Mouse (Mus musculus) MEL (cell line): ENCODE results near the gene Xbp1. TPM values are rescaled to one million over a fixed set of nuclear protein-coding genes. Genes with fewer than 3 reads are reported as not detected.

Source experiments
- DNase-seq: peaks from one replicate; pipeline ENCODE4 v3.0.0; 2011; ENCODE audit warnings: low read depth, low spot score
- H3K27ac ChIP-seq: 2 replicates; pipeline ENCODE4 v1.5.1; 2012; ENCODE audit warnings: low read depth, mild to moderate bottlenecking, control low read depth, low read length, moderate library complexity; ENCODE audit not compliant: control insufficient read depth
- H3K27me3 ChIP-seq, 2 experiments: fragments of 150-350 bp in 1 of 2; sonication (generic) in 1 of 2; 2 replicates each; pipeline ENCODE4 v1.6.1; 2012; ENCODE audit warnings: low read length in 2 of 2, mild to moderate bottlenecking in 2 of 2, improper control_type of control experiment in 1 of 2, moderate library complexity in 1 of 2; ENCODE audit not compliant: insufficient read depth in 2 of 2, control insufficient read depth in 1 of 2
- H3K36me3 ChIP-seq, 2 experiments: 2 replicates each; pipeline ENCODE4 v1.6.1; 2012 to 2014; ENCODE audit warnings: low read length in 2 of 2, improper control_type of control experiment in 1 of 2, inconsistent platforms in 1 of 2, mild to moderate bottlenecking in 1 of 2; ENCODE audit not compliant: insufficient read depth in 2 of 2, control insufficient read depth in 1 of 2
- H3K4me1 ChIP-seq, 2 experiments: fragments of 150-350 bp in 1 of 2; sonication (generic) in 1 of 2; 2 replicates each; pipeline ENCODE4 v1.6.1; 2012; ENCODE audit warnings: low read length in 2 of 2, improper control_type of control experiment in 1 of 2, mild to moderate bottlenecking in 1 of 2; ENCODE audit not compliant: insufficient read depth in 2 of 2, control insufficient read depth in 1 of 2
- H3K4me3 ChIP-seq, 2 experiments: fragments of 150-350 bp in 1 of 2; sonication (generic) in 1 of 2; 2 replicates each; pipeline ENCODE4 v1.5.1; 2012; ENCODE audit warnings: low read depth in 2 of 2, low read length in 2 of 2, mild to moderate bottlenecking in 2 of 2, moderate library complexity in 2 of 2, control low read depth in 1 of 2, improper control_type of control experiment in 1 of 2; ENCODE audit not compliant: control insufficient read depth in 1 of 2, insufficient read depth in 1 of 2
- H3K79me2 ChIP-seq: 2 replicates; pipeline ENCODE4 v1.6.1; 2012; ENCODE audit warnings: mild to moderate bottlenecking, low read length, moderate library complexity; ENCODE audit not compliant: control insufficient read depth, poor library complexity, insufficient read depth
- H3K9ac ChIP-seq: 2 replicates; pipeline ENCODE4 v1.6.1; 2012; ENCODE audit warnings: low read depth, mild to moderate bottlenecking, control low read depth, low read length, moderate library complexity; ENCODE audit not compliant: control insufficient read depth, poor library complexity, severe bottlenecking
- H3K9me3 ChIP-seq: fragments of 150-350 bp; sonication (generic); replicated peaks from 2 replicates; pipeline ENCODE4 v1.6.1; 2012; ENCODE audit warnings: mild to moderate bottlenecking, low read length, improper control_type of control experiment, moderate library complexity; ENCODE audit not compliant: insufficient read depth
- CHD1 ChIP-seq: IDR thresholded peaks from 2 replicates; pipeline ENCODE4 v1.6.1; 2012; ENCODE audit warnings: low read depth, mild to moderate bottlenecking, inconsistent platforms, low read length, improper control_type of control experiment
- CHD2 ChIP-seq: IDR thresholded peaks from 2 replicates; pipeline ENCODE4 v1.6.1; 2011; ENCODE audit warnings: low read length, improper control_type of control experiment
- CTCF ChIP-seq, 3 experiments: IDR thresholded peaks in 2 of 3; conservative IDR thresholded peaks in 1 of 3; 2 replicates each; pipeline ENCODE4 v1.5.1; 2011 to 2012; ENCODE audit warnings: low read length in 3 of 3, low read depth in 2 of 3, mild to moderate bottlenecking in 2 of 3, improper control_type of control experiment in 1 of 3, inconsistent platforms in 1 of 3, mixed read lengths in 1 of 3, moderate library complexity in 1 of 3; ENCODE audit not compliant: control insufficient read depth in 1 of 3, insufficient read depth in 1 of 3, poor library complexity in 1 of 3, severe bottlenecking in 1 of 3
- E2F4 ChIP-seq: IDR thresholded peaks from 2 replicates; pipeline ENCODE4 v1.6.1; 2011; ENCODE audit warnings: low read depth, low read length, improper control_type of control experiment, borderline replicate concordance
- ELF1 ChIP-seq: IDR thresholded peaks from 2 replicates; pipeline ENCODE4 v1.6.1; 2014; ENCODE audit warnings: low read depth, mild to moderate bottlenecking, inconsistent platforms, low read length, improper control_type of control experiment, moderate library complexity
- EP300 ChIP-seq, 2 experiments: IDR thresholded peaks; 2 replicates each; pipeline ENCODE4 v1.6.1; 2011; ENCODE audit warnings: improper control_type of control experiment in 2 of 2, low read length in 2 of 2, low read depth in 1 of 2, mild to moderate bottlenecking in 1 of 2
- ETS1 ChIP-seq: IDR thresholded peaks from 2 replicates; pipeline ENCODE4 v1.6.1; 2012; ENCODE audit warnings: low read depth, mild to moderate bottlenecking, inconsistent platforms, low read length, improper control_type of control experiment, moderate library complexity
- GABPA ChIP-seq: IDR thresholded peaks from 2 replicates; pipeline ENCODE4 v1.6.1; 2012; ENCODE audit warnings: low read depth, mild to moderate bottlenecking, inconsistent platforms, low read length, improper control_type of control experiment, moderate library complexity
- GATA1 ChIP-seq: IDR thresholded peaks from 2 replicates; pipeline ENCODE4 v1.6.1; 2011; ENCODE audit warnings: low read depth, low read length, improper control_type of control experiment
- JUND ChIP-seq: IDR thresholded peaks from 2 replicates; pipeline ENCODE4 v1.6.1; 2011; ENCODE audit warnings: low read depth, mild to moderate bottlenecking, improper control_type of control experiment, low read length
- KAT2A ChIP-seq: conservative IDR thresholded peaks from 2 replicates; pipeline ENCODE4 v1.6.1; 2012; ENCODE audit warnings: low read depth, low read length, improper control_type of control experiment, inconsistent platforms
- MAFK ChIP-seq: IDR thresholded peaks from 2 replicates; pipeline ENCODE4 v1.6.1; 2011; ENCODE audit warnings: low read depth, mild to moderate bottlenecking, low read length, improper control_type of control experiment, borderline replicate concordance
- MAX ChIP-seq: IDR thresholded peaks from 2 replicates; pipeline ENCODE4 v1.6.1; 2011; ENCODE audit warnings: low read length, improper control_type of control experiment
- MAZ ChIP-seq: IDR thresholded peaks from 2 replicates; pipeline ENCODE4 v1.6.1; 2012; ENCODE audit warnings: low read depth, mild to moderate bottlenecking, inconsistent platforms, low read length, improper control_type of control experiment
- MEF2A ChIP-seq: IDR thresholded peaks from 2 replicates; pipeline ENCODE4 v1.6.1; 2014; ENCODE audit warnings: low read depth, mild to moderate bottlenecking, inconsistent platforms, low read length, improper control_type of control experiment; ENCODE audit not compliant: poor library complexity, insufficient replicate concordance, severe bottlenecking; ENCODE audit errors: extremely low read depth
- MXI1 ChIP-seq: IDR thresholded peaks from 2 replicates; pipeline ENCODE4 v1.6.1; 2011; ENCODE audit warnings: mild to moderate bottlenecking, low read depth, low read length, improper control_type of control experiment
- MYB ChIP-seq: IDR thresholded peaks from 2 replicates; pipeline ENCODE4 v1.6.1; 2011; ENCODE audit warnings: mild to moderate bottlenecking, low read depth, low read length, improper control_type of control experiment
- MYC ChIP-seq: IDR thresholded peaks from 2 replicates; pipeline ENCODE4 v1.6.1; 2011; ENCODE audit warnings: low read depth, mild to moderate bottlenecking, low read length, improper control_type of control experiment, moderate library complexity
- NRF1 ChIP-seq: IDR thresholded peaks from 2 replicates; pipeline ENCODE4 v1.6.1; 2014; ENCODE audit warnings: low read depth, mild to moderate bottlenecking, inconsistent platforms, low read length, improper control_type of control experiment, moderate library complexity; ENCODE audit not compliant: poor library complexity, insufficient read depth, severe bottlenecking
- POLR2A ChIP-seq, 2 experiments: IDR thresholded peaks; 2 replicates each; pipeline ENCODE4 v1.6.1; 2011 to 2012; ENCODE audit warnings: low read length in 2 of 2, mild to moderate bottlenecking in 2 of 2, control low read depth in 1 of 2, improper control_type of control experiment in 1 of 2, low read depth in 1 of 2, moderate library complexity in 1 of 2; ENCODE audit not compliant: control insufficient read depth in 1 of 2, insufficient read depth in 1 of 2, poor library complexity in 1 of 2
- RAD21 ChIP-seq: IDR thresholded peaks from 2 replicates; pipeline ENCODE4 v1.6.1; 2011; ENCODE audit warnings: mild to moderate bottlenecking, low read depth, low read length, improper control_type of control experiment
- TAL1 ChIP-seq: IDR thresholded peaks from 2 replicates; pipeline ENCODE4 v1.6.1; 2012; ENCODE audit warnings: mild to moderate bottlenecking, inconsistent platforms, low read length, moderate library complexity, mixed read lengths
- TBP ChIP-seq: IDR thresholded peaks from 2 replicates; pipeline ENCODE4 v1.8.0; 2011; ENCODE audit warnings: low read depth, low read length, improper control_type of control experiment
- TCF12 ChIP-seq: IDR thresholded peaks from 2 replicates; pipeline ENCODE4 v1.6.1; 2014; ENCODE audit warnings: low read depth, mild to moderate bottlenecking, inconsistent platforms, low read length, improper control_type of control experiment, moderate library complexity
- UBTF ChIP-seq: IDR thresholded peaks from 2 replicates; pipeline ENCODE4 v1.6.1; 2012; ENCODE audit warnings: low read depth, mild to moderate bottlenecking, inconsistent platforms, low read length, improper control_type of control experiment, moderate library complexity, borderline replicate concordance; ENCODE audit not compliant: insufficient read depth
- USF2 ChIP-seq, 2 experiments: IDR thresholded peaks; 2 replicates each; pipeline ENCODE4 v1.6.1; 2011 to 2012; ENCODE audit warnings: improper control_type of control experiment in 2 of 2, low read length in 2 of 2, borderline replicate concordance in 1 of 2, inconsistent platforms in 1 of 2, low read depth in 1 of 2, mild to moderate bottlenecking in 1 of 2; ENCODE audit not compliant: insufficient read depth in 1 of 2
- ZC3H11A ChIP-seq: IDR thresholded peaks from 2 replicates; pipeline ENCODE4 v1.6.1; 2012; ENCODE audit warnings: low read depth, mild to moderate bottlenecking, inconsistent platforms, low read length, improper control_type of control experiment
- ZKSCAN1 ChIP-seq: IDR thresholded peaks from 2 replicates; pipeline ENCODE4 v1.6.1; 2012; ENCODE audit warnings: low read depth, mild to moderate bottlenecking, inconsistent platforms, low read length, improper control_type of control experiment, moderate library complexity
- ZMIZ1 ChIP-seq: IDR thresholded peaks from 2 replicates; pipeline ENCODE4 v1.6.1; 2012; ENCODE audit warnings: low read depth, mild to moderate bottlenecking, inconsistent platforms, low read length, improper control_type of control experiment, moderate library complexity
- ZNF384 ChIP-seq: IDR thresholded peaks from 2 replicates; pipeline ENCODE4 v1.6.1; 2012; ENCODE audit warnings: low read depth, mild to moderate bottlenecking, inconsistent platforms, low read length, improper control_type of control experiment
- polyA plus RNA-seq, 2 experiments: library from polyadenylated mRNA; stranded (reverse) in 1 of 2; unstranded in 1 of 2; fragments of >175 nt in 1 of 2; fragments of >200 nt in 1 of 2; gene quantifications; 2 replicates each; pipeline versions ENCODE4 v1.2.1 to v1.2.4; 2012; ENCODE audit warnings: low replicate concordance in 2 of 2, low read depth in 1 of 2; ENCODE audit not compliant: insufficient read length in 2 of 2, insufficient read depth in 1 of 2, missing spikeins in 1 of 2
- total RNA-seq: library from RNA; depleted of rRNA; stranded (reverse); fragments of 300-350 nt; gene quantifications from 2 replicates; pipeline ENCODE4 v1.2.3, GENCODE M21; 2012

Xbp1 gene
- total and polyA plus RNA-seq, 3 experiments, result 81.8 to 101 TPM; not detected in 1

GRCm38 (mm10) chr11:5541799-5542481 is 21.5 kb downstream of the Xbp1 start, which contains the start of gene Ccdc117 (continued):
- TF ChIP-seq MYB, result peak; percentile 59
- TF ChIP-seq ETS1, result peak; percentile 59; the same call in 1 of the 2 replicates
- TF ChIP-seq KAT2A, result peak; percentile 84
- peak; percentile 44; the same call in 1 of the 2 replicates for TF ChIP-seq ELF1
- TF ChIP-seq ZKSCAN1, result 0 out of 2 replicates have a peak, but pooled peaks have one; percentile 47
- TF ChIP-seq TBP, result peak; percentile 89
- TF ChIP-seq MYC, result peak; percentile 85
- TF ChIP-seq ZMIZ1, result peak; percentile 89
- TF ChIP-seq EP300 (IDR thresholded peaks at IDR 0.05; ENCODE audit: low read depth in 1 of 2, low read length in 2 of 2), result peak; percentile 60 to 62
- peak; percentile 80 for TF ChIP-seq TCF12
- 0 out of 2 replicates have a peak, but pooled peaks have one; percentile 63 for TF ChIP-seq GABPA
- TF ChIP-seq MAX, result peak; percentile 83
- no peak for TF ChIP-seq MEF2A
- TF ChIP-seq ZNF384, result peak; percentile 33; the same call in 1 of the 2 replicates
- peak; percentile 90 for TF ChIP-seq GATA1
- TF ChIP-seq CHD1, result no peak
- TF ChIP-seq CTCF (IDR thresholded peaks at IDR 0.05 in 2 of 3, conservative IDR thresholded peaks at IDR 0.05 in 1 of 3; ENCODE audit: control insufficient read depth in 1 of 3, insufficient read depth in 1 of 3, low read depth in 2 of 3, low read length in 3 of 3, poor library complexity in 1 of 3, severe bottlenecking in 1 of 3), result peak in 2 of 3 experiments; percentile 4 to 24; a peak in 2 of 6 replicates

- no peaks in the 10 kb centered on the region for H3K9me3 ChIP-seq
- peak; percentile 66 for DNase-seq
- peak overlapping the region; percentile 4; the same call in 1 of the 2 replicates for H3K9ac ChIP-seq
- peak overlapping the region; percentile 75 to 85 for H3K4me3 ChIP-seq
- peaks cover 31% of the 10 kb centered on the region for H3K79me2 ChIP-seq
- no peaks in the 10 kb centered on the region for H3K27me3 ChIP-seq
- H3K27ac ChIP-seq, result peak overlapping the region; percentile 53
- peaks cover 37 to 47% of the 10 kb centered on the region in 2 experiments for H3K4me1 ChIP-seq
- H3K36me3 ChIP-seq, result peaks cover 14 to 42% of the 10 kb centered on the region in 2 experiments
- peak; percentile 26; the same call in 1 of the 2 replicates for TF ChIP-seq JUND
- TF ChIP-seq POLR2A (IDR thresholded peaks at IDR 0.05; ENCODE audit: control insufficient read depth in 1 of 2, insufficient read depth in 1 of 2, low read depth in 1 of 2, low read length in 2 of 2, poor library complexity in 1 of 2), result no peak; a peak in 1 of 4 replicates
- no peak for TF ChIP-seq RAD21
- TF ChIP-seq USF2 (IDR thresholded peaks at IDR 0.05; ENCODE audit: borderline replicate concordance in 1 of 2, insufficient read depth in 1 of 2, low read depth in 1 of 2, low read length in 2 of 2), result no peak
- TF ChIP-seq CHD2, result no peak; the same call in 1 of the 2 replicates
- TF ChIP-seq MAZ, result peak; percentile 63; the same call in 1 of the 2 replicates
- 0 out of 2 replicates have a peak, but pooled peaks have one; percentile 4 for TF ChIP-seq KAT2A
- peak in 1 of 2 experiments; percentile 4; a peak in 1 of 4 replicates for TF ChIP-seq EP300 (IDR thresholded peaks at IDR 0.05; ENCODE audit: low read depth in 1 of 2, low read length in 2 of 2)
- TF ChIP-seq CTCF (IDR thresholded peaks at IDR 0.05 in 2 of 3, conservative IDR thresholded peaks at IDR 0.05 in 1 of 3; ENCODE audit: control insufficient read depth in 1 of 3, insufficient read depth in 1 of 3, low read depth in 2 of 3, low read length in 3 of 3, poor library complexity in 1 of 3, severe bottlenecking in 1 of 3), result no peak
- no peak for TF ChIP-seq NRF1
- TF ChIP-seq MXI1, result no peak; the same call in none of the 2 replicates
- no peak for TF ChIP-seq UBTF
- no peak; the same call in 1 of the 2 replicates for TF ChIP-seq ZC3H11A
- TF ChIP-seq MYB, result no peak
- peak; percentile 81; the same call in 1 of the 2 replicates for TF ChIP-seq CHD1
- TF ChIP-seq MAFK, result no peak
- no peak for TF ChIP-seq GABPA
- 0 out of 2 replicates have a peak, but pooled peaks have one; percentile 40 for TF ChIP-seq E2F4
- no peak for TF ChIP-seq TAL1
Observed at GRCm38 (mm10) chr11:5542482-5543185, 22.2 kb downstream of the Xbp1 start.
